Mouse (Mus musculus) thymus, adult 2 months (tissue): ENCODE results near the gene Chek2.

Experiments used
- CTCF ChIP-seq: fragments of 200-500 bp; IDR thresholded peaks from 2 replicates; pipeline ENCODE4 v1.5.1; 2012; ENCODE audit warnings: mild to moderate bottlenecking, control low read depth, low read length, moderate library complexity, borderline replicate concordance; ENCODE audit not compliant: control insufficient read depth, poor library complexity, insufficient read depth; ENCODE audit errors: extremely low read depth
- POLR2A ChIP-seq: fragments of 200-500 bp; IDR thresholded peaks from 2 replicates; pipeline ENCODE4 v1.6.1; 2012; ENCODE audit warnings: mild to moderate bottlenecking, low read length, control low read depth, moderate library complexity; ENCODE audit not compliant: control insufficient read depth, poor library complexity, insufficient read depth; ENCODE audit errors: extremely low read depth

- TF ChIP-seq CTCF: no peak
- TF ChIP-seq POLR2A: no peak
Observed at GRCm38 (mm10) chr5:110916241-110916640, 76.5 kb downstream of the Chek2 start.
